Mouse (Mus musculus) monocyte, adult 59 days (primary cell): ENCODE measurements around the gene Upk2. TPM values are rescaled to one million over a fixed set of nuclear protein-coding genes. Genes with fewer than 3 reads are reported as not detected.

Experiments
- total RNA-seq, 2 experiments: library from RNA; stranded (reverse); gene quantifications; one replicate each; pipeline ENCODE4 v1.2.4; 2023

Gene Upk2
- total RNA-seq, result not detected

GRCm38 (mm10) chr9:44454891-44455220 is at the start of gene Upk2:
Gene Upk2, minus strand, starts transcription at chr9:44454976.

GRCm38 (mm10) chr9:44482552-44482951 is 27.8 kb upstream of the Upk2 start, which contains the start of gene Bcl9l:
Gene Bcl9l, plus strand, starts transcription at chr9:44482825.

GRCm38 (mm10) chr9:44440961-44441360 is 13.8 kb downstream of the Upk2 start, which contains the start of gene Foxr1:
Gene Foxr1, minus strand, starts transcription at chr9:44441136.

GRCm38 (mm10) chr9:44418519-44419385 is 36.0 kb downstream of the Upk2 start, which contains the start of gene Ccdc84:
Gene Ccdc84, minus strand, starts transcription at chr9:44418569.

GRCm38 (mm10) chr9:44406906-44407751 is 47.6 kb downstream of the Upk2 start, which contains the start of the genes Rps25 and Trappc4:
Gene Rps25, plus strand, starts transcription at chr9:44407139.
Gene Trappc4, minus strand, starts transcription at chr9:44407600.

Other genes starting within 250 kb of the Upk2 start
- gene Cbl, start 220.9 kb downstream of the Upk2 start, total RNA-seq, result 100 to 1,000 TPM; 223 to 230 TPM
- gene Ccdc153, start 214.3 kb downstream of the Upk2 start, total RNA-seq, result not detected
- gene Pdzd3, start 203.5 kb downstream of the Upk2 start, total RNA-seq, result under 1 TPM; 0.49 to 0.58 TPM
- 10 to 100 TPM; 39.1 to 44.7 TPM for gene Nlrx1, start 186.4 kb downstream of the Upk2 start, total RNA-seq
- gene Abcg4, start 166.4 kb downstream of the Upk2 start, total RNA-seq, result not detected
- 10 to 100 TPM; 30.5 to 31.9 TPM for gene Hinfp, start 149.3 kb downstream of the Upk2 start, total RNA-seq
- gene C2cd2l, start 134.7 kb downstream of the Upk2 start, total RNA-seq, result 10 to 100 TPM; 25.9 to 31.5 TPM
- gene Dpagt1, start 129.0 kb downstream of the Upk2 start, total RNA-seq, result 10 to 100 TPM; 19.9 to 29.9 TPM
- gene H2afx, start 120.3 kb downstream of the Upk2 start, total RNA-seq, result 10 to 100 TPM; 21.6 to 22.2 TPM
- gene Hmbs, start 110.7 kb downstream of the Upk2 start, total RNA-seq, result 10 to 100 TPM; 19.4 to 20.5 TPM
- 10 to 100 TPM; 42.6 to 42.7 TPM for gene Vps11, start 93.3 kb downstream of the Upk2 start, total RNA-seq
- 100 to 1,000 TPM; 109 TPM for gene Hyou1, start 75.5 kb downstream of the Upk2 start, total RNA-seq
- 10 to 100 TPM; 18.5 to 22.0 TPM for gene Slc37a4, start 58.1 kb downstream of the Upk2 start, total RNA-seq
- 1,000 to 10,000 TPM; 1,774 to 1,864 TPM for gene Rps25, start 47.8 kb downstream of the Upk2 start, total RNA-seq
- gene Trappc4, start 47.4 kb downstream of the Upk2 start, total RNA-seq, result 10 to 100 TPM; 50.5 to 54.3 TPM
- gene Ccdc84, start 36.4 kb downstream of the Upk2 start, total RNA-seq, result 10 to 100 TPM; 23.7 to 28.9 TPM
- not detected for gene Foxr1, start 13.8 kb downstream of the Upk2 start, total RNA-seq
- 10 to 100 TPM; 22.6 to 24.3 TPM for gene Bcl9l, start 27.8 kb upstream of the Upk2 start, total RNA-seq
- 1 to 10 TPM in 1 of 2 experiments, under 1 TPM in 1; 0.27 to 1.2 TPM for gene Cxcr5, start 106.9 kb upstream of the Upk2 start, total RNA-seq
- gene Ddx6, start 149.9 kb upstream of the Upk2 start, total RNA-seq, result 100 to 1,000 TPM; 132 to 134 TPM
- not detected for gene Treh, start 218.3 kb upstream of the Upk2 start, total RNA-seq